Mouse (Mus musculus) heart, embryonic 11.5 days (tissue): ENCODE measurements around the gene Tfip11. TPM values are rescaled to one million over a fixed set of nuclear protein-coding genes. Genes with fewer than 3 reads are reported as not detected.

Experiments used
- ATAC-seq: fragments of 200-750 bp; cut with Nextera tagmentation; replicated peaks from 2 replicates; pipeline ENCODE4 v1.8.0; 2017; ENCODE audit warnings: moderate library complexity; ENCODE audit not compliant: insufficient number of reproducible peaks, low FRiP score, low TSS enrichment
- H3K27ac ChIP-seq: fragments of 300-500 bp; sonication (generic); 2 replicates; pipeline ENCODE4 v1.5.1; 2014; ENCODE audit warnings: mild to moderate bottlenecking, low read depth, low read length
- H3K27me3 ChIP-seq: fragments of 300-500 bp; sonication (generic); 2 replicates; pipeline ENCODE4 v1.6.1; 2014; ENCODE audit warnings: mild to moderate bottlenecking, low read length, mixed read lengths; ENCODE audit not compliant: control insufficient read depth, insufficient read depth
- H3K36me3 ChIP-seq: fragments of 300-500 bp; sonication (generic); 2 replicates; pipeline ENCODE4 v1.6.1; 2014; ENCODE audit warnings: mild to moderate bottlenecking, low read length, moderate library complexity, mixed read lengths; ENCODE audit not compliant: control insufficient read depth, insufficient read depth
- H3K4me1 ChIP-seq: fragments of 300-500 bp; sonication (generic); 2 replicates; pipeline ENCODE4 v1.6.1; 2014; ENCODE audit warnings: low read length; ENCODE audit not compliant: control insufficient read depth, insufficient read depth
- H3K4me2 ChIP-seq: fragments of 300-500 bp; sonication (generic); 2 replicates; pipeline ENCODE4 v1.6.1; 2014; ENCODE audit warnings: mild to moderate bottlenecking, moderate library complexity
- H3K4me3 ChIP-seq: fragments of 300-500 bp; sonication (generic); 2 replicates; pipeline ENCODE4 v1.5.1; 2014; ENCODE audit warnings: low read depth, low read length
- H3K9ac ChIP-seq: fragments of 300-500 bp; sonication (generic); 2 replicates; pipeline ENCODE4 v1.6.1; 2014; ENCODE audit warnings: mild to moderate bottlenecking, low read depth, low read length, moderate library complexity
- H3K9me3 ChIP-seq: fragments of 300-500 bp; sonication (generic); replicated peaks from 2 replicates; pipeline ENCODE4 v1.6.1; 2016; ENCODE audit warnings: low read length; ENCODE audit not compliant: control insufficient read depth
- WGBS: fragments of 180-500 bp; shearing (Covaris S2); extraction: QIAGEN DNeasy Blood & Tissue Kit; methylation state at CpG from one replicate; pipeline ENCODE4 v1.1.7; 2014; ENCODE audit not compliant: insufficient replicate concordance; 5-methylcytosine and 5-hydroxymethylcytosine counted together
- polyA plus RNA-seq: library from polyadenylated mRNA; unstranded; fragments of >200 nt; fragmentation: Nextera tagmentation; extraction: Ambion mirVana; gene quantifications from 2 replicates; pipeline ENCODE4 v1.2.1, GENCODE M21; 2014

Gene Tfip11
- polyA plus RNA-seq, 1 experiment from 2014 or later: 13.7 TPM

DNA sequence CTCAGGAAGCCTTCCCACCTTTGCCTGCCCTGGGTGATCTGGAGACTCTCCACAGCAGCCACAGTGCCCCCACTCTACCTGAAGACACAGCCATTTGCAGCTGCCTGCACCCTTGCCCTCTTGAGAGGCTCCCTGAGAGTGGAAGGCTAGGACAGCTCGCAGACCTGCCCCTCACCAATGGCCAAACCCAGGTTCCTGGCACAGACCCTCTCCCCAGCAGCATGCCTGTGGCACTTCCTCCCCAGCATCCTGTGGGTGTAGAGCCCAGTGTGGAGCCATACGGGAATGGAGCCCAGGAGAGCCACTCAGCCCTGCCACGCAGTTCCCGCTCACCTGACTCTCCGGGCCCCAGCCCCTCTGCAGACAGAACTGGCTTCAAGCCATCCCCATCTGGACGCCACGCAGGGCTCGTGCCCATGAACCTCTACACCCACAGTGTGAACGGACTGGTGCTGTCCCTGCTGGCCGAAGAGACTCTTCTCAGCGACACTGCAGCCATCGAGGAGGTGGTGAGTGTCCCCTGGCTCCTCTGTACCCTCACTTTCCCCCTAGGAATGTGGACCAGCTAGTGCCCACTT, 44.2 kb downstream of the Tfip11 start:
- Histone ChIP-seq H3K27ac (no peak overlapping the region), H3K4me2 (no peak overlapping the region), H3K9me3 (no peaks in the 10 kb centered on the region), H3K27me3 (no peaks in the 10 kb centered on the region), H3K9ac (no peak overlapping the region), H3K36me3 (peaks cover 9% of the 10 kb centered on the region; the same call in 1 of the 2 replicates), H3K4me3 (no peak overlapping the region), H3K4me1 (no peaks in the 10 kb centered on the region)
- WGBS: 90% methylated on average over 12 of the region's 12 CpGs
- ATAC-seq: no peak

GRCm38 (mm10) chr5:112371933-112372332, 45.8 kb downstream of the Tfip11 start:
- Histone ChIP-seq H3K27ac (no peak overlapping the region), H3K4me2 (no peak overlapping the region), H3K36me3 (peaks cover 10% of the 10 kb centered on the region; the same call in 1 of the 2 replicates), H3K4me3 (no peak overlapping the region), H3K9ac (no peak overlapping the region), H3K27me3 (peaks cover 3% of the 10 kb centered on the region), H3K4me1 (no peaks in the 10 kb centered on the region), H3K9me3 (no peaks in the 10 kb centered on the region)
- ATAC-seq: no peak
- WGBS: 76% methylated on average over 7 of the region's 7 CpGs

- Histone ChIP-seq H3K9ac (no peak overlapping the region), H3K4me1 (no peaks in the 10 kb centered on the region), H3K4me3 (no peak overlapping the region), H3K27ac (no peak overlapping the region), H3K27me3 (peaks cover 3% of the 10 kb centered on the region), H3K4me2 (no peak overlapping the region), H3K36me3 (0 out of 2 replicates have a peak, but pooled peaks cover 6% of the 10 kb centered on the region), H3K9me3 (no peaks in the 10 kb centered on the region)
- no peak for ATAC-seq
- WGBS: 84% methylated on average over 4 of the region's 4 CpGs
These were observed 50.0 kb downstream of the Tfip11 start for GRCm38 (mm10) chr5:112376111-112376510.

DNA sequence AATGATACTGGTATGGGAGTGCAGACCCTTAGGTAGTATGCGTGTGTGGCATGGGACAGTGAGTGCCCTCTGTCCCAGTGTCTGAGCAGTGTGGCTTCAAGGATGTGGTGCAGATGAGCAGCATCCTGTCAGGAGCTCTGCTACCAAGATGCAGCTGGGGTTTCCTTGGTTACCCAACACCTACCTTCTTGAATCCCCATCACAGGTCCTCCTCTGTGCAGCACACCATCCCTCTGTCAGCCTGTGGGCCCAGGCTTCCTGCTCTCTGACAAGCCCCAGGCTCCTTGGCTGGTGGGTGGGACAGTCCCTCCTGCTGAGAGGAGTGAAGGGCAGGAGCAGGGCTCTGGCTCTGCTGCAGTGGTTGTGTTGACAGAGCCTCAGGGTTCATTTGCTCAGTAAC, 51.2 kb downstream of the Tfip11 start:
- Histone ChIP-seq H3K4me3 (no peak overlapping the region), H3K27ac (no peak overlapping the region), H3K4me2 (no peak overlapping the region), H3K36me3 (0 out of 2 replicates have a peak, but pooled peaks cover 4% of the 10 kb centered on the region), H3K4me1 (0 out of 2 replicates have a peak, but pooled peaks cover 3% of the 10 kb centered on the region), H3K9me3 (no peaks in the 10 kb centered on the region), H3K27me3 (peaks cover 3% of the 10 kb centered on the region), H3K9ac (no peak overlapping the region)
- ATAC-seq: no peak
- 89% methylated on average over 1 of the region's 1 CpGs for WGBS

GRCm38 (mm10) chr5:112378716-112379115, 52.6 kb downstream of the Tfip11 start:
- no peak for ATAC-seq
- no peaks in the 10 kb centered on the region for H3K9me3 ChIP-seq
- no peak overlapping the region for H3K4me2 ChIP-seq
- H3K4me1 ChIP-seq: 0 out of 2 replicates have a peak, but pooled peaks cover 3% of the 10 kb centered on the region
- WGBS: 83% methylated on average over 6 of the region's 6 CpGs
- H3K36me3 ChIP-seq: 0 out of 2 replicates have a peak, but pooled peaks cover 4% of the 10 kb centered on the region
- peaks cover 3% of the 10 kb centered on the region for H3K27me3 ChIP-seq
- H3K27ac ChIP-seq: no peak overlapping the region
- H3K9ac ChIP-seq: no peak overlapping the region
- no peak overlapping the region for H3K4me3 ChIP-seq

GRCm38 (mm10) chr5:112381154-112381553, 55.0 kb downstream of the Tfip11 start:
- Histone ChIP-seq H3K4me3 (no peak overlapping the region), H3K27me3 (no peaks in the 10 kb centered on the region), H3K36me3 (no peaks in the 10 kb centered on the region)

DNA sequence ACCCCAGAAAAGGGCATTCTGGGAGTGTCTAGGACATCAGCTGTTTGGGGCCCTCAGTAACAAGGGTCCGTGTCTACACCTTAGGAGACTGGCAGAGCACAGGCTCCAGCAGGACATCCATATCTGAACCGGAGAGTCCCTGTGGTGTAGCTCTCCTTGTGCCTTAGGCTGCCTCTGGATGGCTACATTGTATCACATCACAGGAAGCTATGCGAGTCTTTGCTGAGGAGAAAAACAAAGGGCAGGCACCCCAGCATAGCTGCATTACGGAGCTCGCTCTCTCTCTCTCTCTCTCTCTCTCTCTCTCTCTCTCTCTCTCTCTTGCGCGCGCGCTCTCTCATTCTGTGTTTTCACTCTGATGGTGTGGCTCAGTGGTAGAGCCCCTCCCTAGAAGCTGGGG, 55.9 kb downstream of the Tfip11 start:
- 71% methylated on average over 9 of the region's 9 CpGs for WGBS
- no peaks in the 10 kb centered on the region for H3K27me3 ChIP-seq
- H3K36me3 ChIP-seq: no peaks in the 10 kb centered on the region
- H3K4me1 ChIP-seq: 0 out of 2 replicates have a peak, but pooled peaks cover 3% of the 10 kb centered on the region
- no peak overlapping the region for H3K9ac ChIP-seq
- no peak overlapping the region for H3K4me2 ChIP-seq
- ATAC-seq: no peak
- no peak overlapping the region for H3K4me3 ChIP-seq
- H3K9me3 ChIP-seq: no peaks in the 10 kb centered on the region
- no peak overlapping the region for H3K27ac ChIP-seq

More at GRCm38 (mm10) chr5:112381154-112381553, 55.0 kb downstream of the Tfip11 start:
- 0 out of 2 replicates have a peak, but pooled peaks cover 3% of the 10 kb centered on the region for H3K4me1 ChIP-seq
- H3K27ac ChIP-seq: no peak overlapping the region
- no peak overlapping the region for H3K4me2 ChIP-seq
- H3K9ac ChIP-seq: no peak overlapping the region
- H3K9me3 ChIP-seq: no peaks in the 10 kb centered on the region
- no peak for ATAC-seq
- 58% methylated on average over 11 of the region's 11 CpGs for WGBS

DNA sequence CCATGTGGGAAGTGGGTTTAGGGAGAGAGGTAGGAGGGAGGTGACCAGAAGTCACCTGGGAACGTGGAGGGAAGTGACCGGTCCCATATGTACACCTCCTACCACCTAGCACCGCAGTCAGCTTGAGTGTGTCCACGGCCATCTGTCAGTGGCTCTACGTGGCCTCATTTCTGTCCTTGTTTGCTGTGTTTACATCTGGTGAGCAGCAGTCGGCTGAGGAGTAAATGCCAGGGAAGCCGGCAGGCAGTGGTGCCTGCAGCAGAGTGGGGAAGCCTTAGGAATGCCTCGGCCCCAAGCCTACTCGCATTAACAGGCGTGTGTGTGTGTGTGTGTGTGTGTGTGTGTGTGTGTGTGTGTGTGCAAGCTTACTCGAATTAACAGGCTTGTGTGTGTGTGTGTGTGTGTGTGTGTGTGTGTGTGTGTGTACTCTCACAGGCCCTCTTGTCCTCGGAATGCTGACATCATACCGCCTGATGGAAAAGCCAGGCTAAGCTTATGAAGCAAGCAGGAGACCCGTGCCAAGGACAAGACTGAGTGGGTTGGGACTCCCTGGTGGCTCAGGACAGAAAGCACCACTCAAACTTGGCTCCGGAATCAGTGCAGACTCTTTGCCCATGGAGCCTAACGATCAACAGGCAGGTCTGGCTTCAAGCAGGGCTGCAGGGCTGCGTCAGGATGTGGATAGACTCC, 56.6 kb downstream of the Tfip11 start:
- H3K9me3 ChIP-seq: no peaks in the 10 kb centered on the region
- H3K9ac ChIP-seq: no peak overlapping the region
- no peak for ATAC-seq
- H3K4me1 ChIP-seq: 0 out of 2 replicates have a peak, but pooled peaks cover 3% of the 10 kb centered on the region
- no peak overlapping the region for H3K4me3 ChIP-seq
- no peak overlapping the region for H3K4me2 ChIP-seq
- 68% methylated on average over 17 of the region's 17 CpGs for WGBS
- H3K36me3 ChIP-seq: no peaks in the 10 kb centered on the region
- no peak overlapping the region for H3K27ac ChIP-seq
- H3K27me3 ChIP-seq: no peaks in the 10 kb centered on the region
